35 mouse cellular contexts compared by ENCODE assay signal in the genomic region with DNA sequence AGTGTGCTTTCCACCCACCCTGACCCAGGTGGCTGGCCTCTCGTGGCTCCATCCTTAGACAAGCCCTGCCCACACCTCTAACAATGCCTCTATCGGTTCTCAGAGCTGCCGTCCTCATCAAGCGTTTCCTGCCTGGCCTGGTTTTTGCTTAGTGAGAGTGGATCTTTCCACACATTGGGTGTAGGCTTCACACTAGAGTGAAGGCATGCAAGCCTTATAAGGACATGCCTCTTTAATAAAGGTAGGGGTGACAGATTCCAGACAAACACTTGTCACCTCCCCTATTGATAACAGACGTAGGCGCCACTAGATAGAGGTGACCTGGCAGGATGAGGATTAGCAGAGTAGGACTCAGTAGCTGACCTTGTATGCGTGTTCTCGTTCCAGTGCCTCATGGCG. TPM values are rescaled to one million over a fixed set of nuclear protein-coding genes. Genes with fewer than 3 reads are reported as not detected.
DNase-seq lines count a peak whose midpoint lies in the region; ATAC-seq and TF ChIP-seq lines count a peak whose summit lies in the region.
"Had no signal": no experiment of that assay in that cellular context is flagged by ENCODE, and none has a peak within 500 bp of the region (broad histone marks: within the 10 kb centered on the region; RNA-seq: fewer than 3 reads in every experiment).

No protein-coding gene starts in this region.

- TF ChIP-seq EP300 in heart, postnatal 0 days (IDR thresholded peaks at IDR 0.05; ENCODE audit: low read depth), result peak; percentile 94
- no peak for TF ChIP-seq EP300 in stomach, postnatal 0 days (optimal IDR thresholded peaks at IDR 0.05)

- H3K27me3 ChIP-seq in heart, embryonic 11.5 days (ENCODE audit: control insufficient read depth, insufficient read depth, low read length), result no peaks in the 10 kb centered on the region
- H3K27me3 ChIP-seq in heart, embryonic 14.5 days (ENCODE audit: control insufficient read depth, insufficient read depth, low read length), result no peaks in the 10 kb centered on the region
- no peaks in the 10 kb centered on the region for H3K27me3 ChIP-seq in heart, postnatal 0 days (ENCODE audit: control insufficient read depth, insufficient read depth, low read length)
- no peaks in the 10 kb centered on the region for H3K27me3 ChIP-seq in stomach, postnatal 0 days (ENCODE audit: control insufficient read depth, insufficient read depth, low read length)
- H3K27me3 ChIP-seq: embryonic facial prominence, embryonic 15.5 days; forebrain, embryonic 12.5 days; hindbrain, embryonic 15.5 days; limb, embryonic 15.5 days; liver, embryonic 13.5 days; neural tube, embryonic 15.5 days had no signal

- intact Hi-C loops in heart, postnatal 25 days (cut with DNase I), result no loop called here

- H3K9me3 ChIP-seq in heart, embryonic 11.5 days (replicated peaks; ENCODE audit: control insufficient read depth, low read length), result no peaks in the 10 kb centered on the region
- H3K9me3 ChIP-seq in heart, embryonic 14.5 days (ENCODE audit: control insufficient read depth, low read length), result no peaks in the 10 kb centered on the region
- H3K9me3 ChIP-seq in heart, postnatal 0 days (replicated peaks; ENCODE audit: control insufficient read depth, low read length), result no peaks in the 10 kb centered on the region
- no peaks in the 10 kb centered on the region for H3K9me3 ChIP-seq in stomach, postnatal 0 days (ENCODE audit: control insufficient read depth, low read length)
- H3K9me3 ChIP-seq: embryonic facial prominence, embryonic 10.5 days; embryonic facial prominence, embryonic 15.5 days; forebrain, embryonic 12.5 days; hindbrain, embryonic 10.5 days; hindbrain, embryonic 15.5 days; limb, embryonic 10.5 days; limb, embryonic 15.5 days; liver, embryonic 13.5 days; neural tube, embryonic 15.5 days had no signal

- H3K4me3 ChIP-seq in heart, embryonic 11.5 days (ENCODE audit: low read depth, low read length), result no peak overlapping the region
- no peak overlapping the region for H3K4me3 ChIP-seq in heart, embryonic 14.5 days (ENCODE audit: control insufficient read depth in 1 of 2, insufficient read depth in 1 of 2, low read depth in 1 of 2, low read length in 2 of 2)
- H3K4me3 ChIP-seq in heart, postnatal 0 days (ENCODE audit: low read depth, low read length), result no peak overlapping the region
- no peak overlapping the region for H3K4me3 ChIP-seq in stomach, postnatal 0 days (ENCODE audit: low read depth, low read length)
- H3K4me3 ChIP-seq: embryonic facial prominence, embryonic 10.5 days; embryonic facial prominence, embryonic 15.5 days; forebrain, embryonic 12.5 days; hindbrain, embryonic 10.5 days; hindbrain, embryonic 15.5 days; limb, embryonic 10.5 days; limb, embryonic 15.5 days; liver, embryonic 13.5 days; neural tube, embryonic 15.5 days had no signal

- peaks cover 26% of the 10 kb centered on the region for H3K4me1 ChIP-seq in heart, embryonic 11.5 days (ENCODE audit: control insufficient read depth, insufficient read depth, low read length)
- peaks cover 39 to 40% of the 10 kb centered on the region in 2 experiments for H3K4me1 ChIP-seq in heart, embryonic 14.5 days (ENCODE audit: control insufficient read depth in 2 of 2, insufficient read depth in 2 of 2, low read length in 2 of 2)
- H3K4me1 ChIP-seq in heart, postnatal 0 days (ENCODE audit: control insufficient read depth, insufficient read depth), result peaks cover 25% of the 10 kb centered on the region
- H3K4me1 ChIP-seq in stomach, postnatal 0 days (replicated peaks; ENCODE audit: control insufficient read depth, insufficient read depth), result no peaks in the 10 kb centered on the region
- H3K4me1 ChIP-seq: embryonic facial prominence, embryonic 15.5 days; forebrain, embryonic 12.5 days; hindbrain, embryonic 10.5 days; hindbrain, embryonic 15.5 days; limb, embryonic 10.5 days; liver, embryonic 13.5 days; neural tube, embryonic 15.5 days had no signal

- peak; percentile 78 for ATAC-seq in heart, embryonic 11.5 days (replicated peaks; ENCODE audit: insufficient number of reproducible peaks, low FRiP score, low TSS enrichment)
- ATAC-seq in heart, embryonic 14.5 days (ENCODE audit: insufficient number of reproducible peaks, insufficient read depth, low FRiP score, low read depth), result peak; percentile 84
- peak; percentile 89 for ATAC-seq in heart, postnatal 0 days (ENCODE audit: insufficient read depth, low read depth)
- peak; percentile 62 for ATAC-seq in stomach, postnatal 0 days (ENCODE audit: low FRiP score, low TSS enrichment)
- ATAC-seq: CD4-positive, CD25-positive, alpha-beta regulatory T cell, adult 4 months; forebrain, postnatal 0 days; inflammation-experienced regulatory T-cells, adult 6 months had no signal

- no peak for TF ChIP-seq CTCF in heart, postnatal 0 days (IDR thresholded peaks at IDR 0.05; ENCODE audit: low read depth)
- TF ChIP-seq CTCF in stomach, postnatal 0 days (IDR thresholded peaks at IDR 0.05; ENCODE audit: low read depth), result no peak

- peak overlapping the region; percentile 84 for H3K27ac ChIP-seq in heart, embryonic 11.5 days (ENCODE audit: low read depth, low read length)
- H3K27ac ChIP-seq in heart, embryonic 14.5 days (replicated peaks in 1 of 2; ENCODE audit: control insufficient read depth in 1 of 2, insufficient read depth in 1 of 2, low read depth in 2 of 2, low read length in 2 of 2), result peak overlapping the region; percentile 93 to 95
- peak overlapping the region; percentile 88 for H3K27ac ChIP-seq in heart, postnatal 0 days (ENCODE audit: low read depth)
- H3K27ac ChIP-seq in stomach, postnatal 0 days (replicated peaks), result peak overlapping the region; percentile 80
- H3K27ac ChIP-seq: embryonic facial prominence, embryonic 10.5 days; embryonic facial prominence, embryonic 15.5 days; forebrain, embryonic 12.5 days; hindbrain, embryonic 10.5 days; hindbrain, embryonic 15.5 days; limb, embryonic 10.5 days; limb, embryonic 15.5 days; liver, embryonic 13.5 days; neural tube, embryonic 15.5 days had no signal

- H3K9ac ChIP-seq in heart, embryonic 11.5 days (ENCODE audit: low read depth, low read length), result peak overlapping the region; percentile 22; the same call in 1 of the 2 replicates
- no peak overlapping the region for H3K9ac ChIP-seq in heart, embryonic 14.5 days (ENCODE audit: low read length)
- H3K9ac ChIP-seq in heart, postnatal 0 days (replicated peaks; ENCODE audit: low read depth, low read length), result no peak overlapping the region
- no peak overlapping the region for H3K9ac ChIP-seq in stomach, postnatal 0 days (ENCODE audit: low read length)
- H3K9ac ChIP-seq: embryonic facial prominence, embryonic 15.5 days; forebrain, embryonic 12.5 days; forebrain, postnatal 0 days; hindbrain, embryonic 15.5 days; limb, embryonic 15.5 days; liver, embryonic 13.5 days; neural tube, embryonic 15.5 days had no signal

- no peak overlapping the region for H3K4me2 ChIP-seq in heart, embryonic 11.5 days
- no peak overlapping the region for H3K4me2 ChIP-seq in heart, embryonic 14.5 days (ENCODE audit: low read length)
- H3K4me2 ChIP-seq in heart, postnatal 0 days (ENCODE audit: low read depth, low read length), result no peak overlapping the region
- no peak overlapping the region for H3K4me2 ChIP-seq in stomach, postnatal 0 days (replicated peaks; ENCODE audit: low read depth)
- H3K4me2 ChIP-seq: embryonic facial prominence, embryonic 15.5 days; forebrain, embryonic 12.5 days; hindbrain, embryonic 15.5 days; limb, embryonic 15.5 days; liver, embryonic 13.5 days; neural tube, embryonic 15.5 days had no signal

- no peak for DNase-seq in heart, postnatal 25 days (ENCODE audit: low spot score)
- peak; percentile 81 for DNase-seq in heart, postnatal 0 days (ENCODE audit: low spot score)
- DNase-seq in stomach, postnatal 0 days (ENCODE audit: low spot score), result peak; percentile 21
- no peak for DNase-seq in adrenal gland, adult 2 months
- no peak for DNase-seq in layer of hippocampus, adult 8-10 months (ENCODE audit: low spot score in 2 of 2)
- DNase-seq: adrenal gland, postnatal 36 days; cerebellum, postnatal 10 days; forebrain, postnatal 0 days; kidney, adult 11 months; kidney, postnatal 4 days; layer of hippocampus, postnatal 36 days; liver, embryonic 13.5 days; lung, adult 18-20 months; lung, postnatal 14 days; midbrain, embryonic 14.5 days; right cerebral cortex, postnatal 25 days; thymus, postnatal 4 days had no signal

- WGBS in heart, embryonic 11.5 days (ENCODE audit: insufficient replicate concordance), result 27% methylated on average over 9 of the region's 9 CpGs
- 10% methylated on average over 9 of the region's 9 CpGs for WGBS in heart, embryonic 14.5 days
- 21% methylated on average over 9 of the region's 9 CpGs for WGBS in heart, postnatal 0 days
- WGBS in stomach, postnatal 0 days, result 65% methylated on average over 9 of the region's 9 CpGs

- no peaks in the 10 kb centered on the region for H3K36me3 ChIP-seq in heart, embryonic 11.5 days (ENCODE audit: control insufficient read depth, insufficient read depth, low read length)
- H3K36me3 ChIP-seq in heart, embryonic 14.5 days (ENCODE audit: control insufficient read depth, insufficient read depth, low read length), result peaks cover 37% of the 10 kb centered on the region
- H3K36me3 ChIP-seq in heart, postnatal 0 days (replicated peaks; ENCODE audit: control insufficient read depth, insufficient read depth, low read length), result peaks cover 13% of the 10 kb centered on the region; the same call in 1 of the 2 replicates
- peaks cover 2% of the 10 kb centered on the region; the same call in 1 of the 2 replicates for H3K36me3 ChIP-seq in stomach, postnatal 0 days (ENCODE audit: control insufficient read depth, insufficient read depth, low read length)

RNA-seq across cellular contexts. Expression of a gene that starts 16.3 kb away (rescaled TPM):
- polyA plus RNA-seq in heart, embryonic 11.5 days (2014; fragmentation: Nextera tagmentation; extraction: Ambion mirVana), result 0.13 and 0.39 TPM in 2 replicates
- under 1 TPM; 0.44 to 0.48 TPM for total RNA-seq in heart, postnatal 25 days (2021)
- 0.11 and 0.18 TPM in 2 replicates for polyA plus RNA-seq in heart, embryonic 14.5 days (2014; fragmentation: Nextera tagmentation; extraction: Ambion mirVana)
- total RNA-seq in heart, postnatal 0 days (2014; rRNA removed; ENCODE audit: low replicate concordance), result 0.35 and 2.5 TPM in 2 replicates
- polyA plus RNA-seq in heart, postnatal 0 days (2015; fragmentation: Nextera tagmentation; extraction: Ambion mirVana), result 0.10 and 0.14 TPM in 2 replicates
- polyA plus RNA-seq in stomach, postnatal 0 days (2015; fragmentation: Nextera tagmentation; extraction: Ambion mirVana), result 9.5 and 10.5 TPM in 2 replicates
- not detected for total RNA-seq in adrenal gland, adult 2 months (2021)
- not detected in 2 replicates for polyA plus RNA-seq in adrenal gland, adult 2 months (2012; rRNA removed)
- total RNA-seq in layer of hippocampus, adult 8-10 months (2022), result not detected
- total RNA-seq: adrenal gland, postnatal 36 days; common myeloid progenitor, adult 5-6 weeks; forebrain, postnatal 0 days; gastrocnemius, adult 8-10 months; gastrocnemius, postnatal 4 days; layer of hippocampus, postnatal 36 days; left cerebral cortex, postnatal 10 days had no signal
- polyA plus RNA-seq: brain, embryonic 14.5 days; forebrain, embryonic 12.5 days; hindbrain, embryonic 10.5 days; hindbrain, embryonic 15.5 days; kidney, embryonic 16.5 days; limb, embryonic 10.5 days; liver, embryonic 13.5 days; midbrain, embryonic 14.5 days had no signal

Comparison
In these comparisons a context has a peak if more than half of its experiments do, and no peak if none do; other contexts are left out.
1. DNase-seq: peak in heart, postnatal 0 days (single experiment) and stomach, postnatal 0 days (single experiment); none in heart, postnatal 25 days (single experiment), adrenal gland, adult 2 months (single experiment) and layer of hippocampus, adult 8-10 months (0 of 2).
2. Peak in every context shown above with its lines, with median percentiles within 50 percentile points of each other: ATAC-seq and H3K27ac ChIP-seq.